Mouse (Mus musculus): ENCODE data around the gene Numb.

GRCm38 (mm10) chr12:83914202-83914740 lies 7.5 kb downstream of the Numb start:
- TF ChIP-seq CTCF (IDR thresholded peaks at IDR 0.05; ENCODE audit: control insufficient read depth, insufficient read depth, insufficient read length) = no peak
- no peak for TF ChIP-seq MYOD1 (IDR thresholded peaks at IDR 0.05; ENCODE audit: control insufficient read depth, insufficient read length, low read depth)
- no peak for TF ChIP-seq MYOG (IDR thresholded peaks at IDR 0.05; ENCODE audit: control insufficient read depth, extremely low read depth, insufficient read length)
